Mouse (Mus musculus) spleen, embryonic (tissue): Measurements from ENCODE around the gene Rimbp2.

Experiments used
- CTCF ChIA-PET: fragments of 350-600 bp; sonication (Branson Sonifier 250); formaldehyde crosslinking; loops from one replicate; lab custom pipeline; 2022; lab: Charles Lee

Rimbp2 gene

GRCm38 (mm10) chr5:128845033-128845432 lies 108.3 kb downstream of the Rimbp2 start:
- CTCF ChIA-PET: no interaction called here

- CTCF ChIA-PET: no interaction called here
These were observed 109.3 kb downstream of the Rimbp2 start for GRCm38 (mm10) chr5:128843982-128844381.

GRCm38 (mm10) chr5:128841541-128841940 lies 111.7 kb downstream of the Rimbp2 start:
- CTCF ChIA-PET: no interaction called here

GRCm38 (mm10) chr5:128837045-128837444 lies 116.2 kb downstream of the Rimbp2 start:
- CTCF ChIA-PET: no interaction called here

- CTCF ChIA-PET: no interaction called here
These were observed 119.2 kb downstream of the Rimbp2 start for GRCm38 (mm10) chr5:128834126-128834525.

- CTCF ChIA-PET: no interaction called here
These were observed 130.4 kb downstream of the Rimbp2 start for GRCm38 (mm10) chr5:128822843-128823242.

GRCm38 (mm10) chr5:128819638-128820285 lies 133.5 kb downstream of the Rimbp2 start:
- CTCF ChIA-PET: no interaction called here

- CTCF ChIA-PET: no interaction called here
These were observed 137.7 kb downstream of the Rimbp2 start for GRCm38 (mm10) chr5:128815629-128816028.

- CTCF ChIA-PET: no interaction called here
These were observed 138.2 kb downstream of the Rimbp2 start for GRCm38 (mm10) chr5:128815078-128815477.

GRCm38 (mm10) chr5:128813121-128813520 lies 140.2 kb downstream of the Rimbp2 start:
- CTCF ChIA-PET: no interaction called here

- CTCF ChIA-PET: no interaction called here
These were observed 141.9 kb downstream of the Rimbp2 start for GRCm38 (mm10) chr5:128811431-128811830.

- CTCF ChIA-PET: no interaction called here
These were observed 143.3 kb downstream of the Rimbp2 start for GRCm38 (mm10) chr5:128810006-128810405.

- CTCF ChIA-PET: no interaction called here
These were observed 143.9 kb downstream of the Rimbp2 start for GRCm38 (mm10) chr5:128809406-128809805.

GRCm38 (mm10) chr5:128808547-128809182 lies 144.6 kb downstream of the Rimbp2 start:
- CTCF ChIA-PET: no interaction called here

- CTCF ChIA-PET: no interaction called here
These were observed 145.9 kb downstream of the Rimbp2 start for GRCm38 (mm10) chr5:128807408-128807807.

GRCm38 (mm10) chr5:128806296-128806998 lies 146.8 kb downstream of the Rimbp2 start:
- CTCF ChIA-PET: no interaction called here

- CTCF ChIA-PET: no interaction called here
These were observed 148.2 kb downstream of the Rimbp2 start for GRCm38 (mm10) chr5:128805092-128805491.

- CTCF ChIA-PET: interaction anchor here (0.8 kb wide), 1 partner anchor 1908 kb away, joined by 3 read pairs; no protein-coding TSS in a partner anchor
These were observed 152.7 kb downstream of the Rimbp2 start for GRCm38 (mm10) chr5:128800592-128800991.

- CTCF ChIA-PET: no interaction called here
These were observed 171.7 kb downstream of the Rimbp2 start for GRCm38 (mm10) chr5:128781621-128782020.

GRCm38 (mm10) chr5:128776386-128776785 lies 176.9 kb downstream of the Rimbp2 start:
- CTCF ChIA-PET: no interaction called here

- CTCF ChIA-PET: no interaction called here
These were observed 184.2 kb downstream of the Rimbp2 start for GRCm38 (mm10) chr5:128769026-128769631.

- CTCF ChIA-PET: no interaction called here
These were observed 192.2 kb downstream of the Rimbp2 start for GRCm38 (mm10) chr5:128761118-128761517.
